Mouse (Mus musculus): ENCODE data around the gene Kirrel. TPM values are rescaled to one million over a fixed set of nuclear protein-coding genes. Genes with fewer than 3 reads are reported as not detected.

Gene Kirrel
- polyA plus RNA-seq, 1 experiment from 2014 or later: 10.2 TPM

DNA sequence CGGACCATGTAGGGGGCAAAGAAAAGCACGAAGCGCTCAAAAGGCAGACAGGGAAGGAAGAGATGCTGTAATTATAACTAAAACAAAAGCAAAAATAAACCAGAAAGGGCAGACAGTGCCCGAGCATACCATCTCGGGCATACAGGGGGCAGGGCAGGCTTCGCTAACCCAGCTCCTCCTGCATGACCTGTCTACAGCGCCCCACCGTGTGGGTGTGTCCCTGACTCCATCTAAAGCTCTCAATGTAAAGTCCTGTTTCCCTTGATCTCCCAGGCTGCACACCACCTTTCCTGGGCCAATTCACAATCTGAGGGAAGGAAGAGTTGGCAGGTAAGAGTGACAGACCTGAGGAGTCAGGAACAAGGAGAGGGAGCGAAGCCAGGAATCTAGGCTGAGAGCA is 77.3 kb downstream of the Kirrel start:
- Histone ChIP-seq H3K27ac (ENCODE audit: low read depth, low read length) (no peak overlapping the region), H3K4me2 (ENCODE audit: low read depth, low read length, severe bottlenecking) (no peak overlapping the region), H3K27me3 (ENCODE audit: control insufficient read depth, insufficient read depth, low read length) (no peaks in the 10 kb centered on the region), H3K9ac (ENCODE audit: low read length) (no peak overlapping the region), H3K4me3 (ENCODE audit: low read depth, low read length) (no peak overlapping the region), H3K4me1 (replicated peaks; ENCODE audit: control insufficient read depth, insufficient read depth, low read length) (peaks cover 2% of the 10 kb centered on the region; the same call in 1 of the 2 replicates), H3K36me3 (ENCODE audit: control insufficient read depth, insufficient read depth, low read length) (no peaks in the 10 kb centered on the region; the same call in 1 of the 2 replicates), H3K9me3 (ENCODE audit: control insufficient read depth, low read length) (no peaks in the 10 kb centered on the region)
- no peak for DNase-seq (ENCODE audit: low spot score)
- 93% methylated on average over 9 of the region's 9 CpGs for WGBS
- no peak for ATAC-seq (replicated peaks; ENCODE audit: low FRiP score)

- Histone ChIP-seq H3K27me3 (ENCODE audit: control insufficient read depth, insufficient read depth, low read length) (no peaks in the 10 kb centered on the region), H3K4me3 (ENCODE audit: low read depth, low read length) (no peak overlapping the region), H3K4me1 (replicated peaks; ENCODE audit: control insufficient read depth, insufficient read depth, low read length) (no peaks in the 10 kb centered on the region; the same call in 1 of the 2 replicates), H3K27ac (ENCODE audit: low read depth, low read length) (0 out of 2 replicates have a peak overlapping the region, but pooled peaks have one; percentile 18), H3K4me2 (ENCODE audit: low read depth, low read length, severe bottlenecking) (no peak overlapping the region), H3K9me3 (ENCODE audit: control insufficient read depth, low read length) (no peaks in the 10 kb centered on the region), H3K36me3 (ENCODE audit: control insufficient read depth, insufficient read depth, low read length) (no peaks in the 10 kb centered on the region; the same call in 1 of the 2 replicates), H3K9ac (ENCODE audit: low read length) (no peak overlapping the region)
- 90% methylated on average over 6 of the region's 6 CpGs for WGBS
- ATAC-seq (replicated peaks; ENCODE audit: low FRiP score): no peak
- no peak for DNase-seq (ENCODE audit: low spot score)
These were observed 80.8 kb downstream of the Kirrel start for GRCm38 (mm10) chr3:87093718-87094117.

DNA sequence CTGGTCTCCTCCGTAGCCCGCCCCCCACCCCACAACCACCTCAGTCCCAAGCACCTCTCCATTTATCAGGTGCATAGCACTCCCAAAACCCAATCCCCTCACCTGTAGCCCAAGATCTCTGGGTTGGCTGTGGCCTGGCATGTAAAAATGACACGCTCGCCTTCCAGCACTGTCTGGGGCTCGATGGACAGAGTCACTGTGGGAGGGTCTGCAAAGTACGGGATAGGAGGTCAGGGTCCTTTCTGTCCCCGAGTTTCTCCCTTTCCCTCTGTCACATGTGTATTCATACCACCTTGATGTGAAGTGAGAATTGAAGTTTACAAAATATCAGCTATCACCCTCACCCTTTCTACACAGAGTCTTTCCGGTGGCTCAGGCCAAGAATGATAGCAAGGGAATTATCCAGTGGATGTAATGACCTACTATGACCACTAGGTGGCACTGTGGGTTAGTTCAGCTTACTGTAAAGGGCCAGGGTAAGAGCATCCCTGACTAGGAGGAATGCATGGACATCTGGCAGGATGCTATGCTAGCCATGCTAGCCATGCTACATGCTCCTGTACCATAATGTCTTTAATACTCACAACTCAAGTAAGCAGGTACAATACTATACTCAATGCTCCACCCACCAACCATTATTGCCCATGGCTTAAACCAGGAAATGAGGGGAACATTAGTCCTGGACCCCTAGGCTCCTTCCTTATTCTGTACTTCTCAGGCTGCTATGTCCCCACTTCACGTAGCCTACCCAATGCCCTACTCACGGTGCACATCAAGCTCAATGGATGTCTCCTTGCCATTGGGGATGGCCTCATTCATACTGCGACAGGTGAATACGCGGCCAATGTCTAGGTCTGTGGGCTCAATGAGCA is 84.6 kb downstream of the Kirrel start:
- peaks cover under 1% of the 10 kb centered on the region; the same call in 1 of the 2 replicates for H3K36me3 ChIP-seq (ENCODE audit: control insufficient read depth, insufficient read depth, low read length)
- H3K4me1 ChIP-seq (replicated peaks; ENCODE audit: control insufficient read depth, insufficient read depth, low read length): no peaks in the 10 kb centered on the region; the same call in 1 of the 2 replicates
- 77% methylated on average over 13 of the region's 13 CpGs for WGBS
- ATAC-seq (replicated peaks; ENCODE audit: low FRiP score): peak; percentile 82
- no peak overlapping the region for H3K4me2 ChIP-seq (ENCODE audit: low read depth, low read length, severe bottlenecking)
- H3K9ac ChIP-seq (ENCODE audit: low read length): no peak overlapping the region
- no peaks in the 10 kb centered on the region for H3K27me3 ChIP-seq (ENCODE audit: control insufficient read depth, insufficient read depth, low read length)
- no peaks in the 10 kb centered on the region for H3K9me3 ChIP-seq (ENCODE audit: control insufficient read depth, low read length)
- no peak overlapping the region for H3K27ac ChIP-seq (ENCODE audit: low read depth, low read length)
- H3K4me3 ChIP-seq (ENCODE audit: low read depth, low read length): no peak overlapping the region
- peak; percentile 68 for DNase-seq (ENCODE audit: low spot score)

GRCm38 (mm10) chr3:87087146-87087545 is 87.4 kb downstream of the Kirrel start:
- Histone ChIP-seq H3K27me3 (ENCODE audit: control insufficient read depth, insufficient read depth, low read length) (no peaks in the 10 kb centered on the region), H3K27ac (ENCODE audit: low read depth, low read length) (no peak overlapping the region), H3K4me1 (replicated peaks; ENCODE audit: control insufficient read depth, insufficient read depth, low read length) (no peaks in the 10 kb centered on the region; the same call in 1 of the 2 replicates), H3K36me3 (ENCODE audit: control insufficient read depth, insufficient read depth, low read length) (peaks cover 17% of the 10 kb centered on the region; the same call in 1 of the 2 replicates), H3K4me2 (ENCODE audit: low read depth, low read length, severe bottlenecking) (no peak overlapping the region), H3K9ac (ENCODE audit: low read length) (no peak overlapping the region), H3K4me3 (ENCODE audit: low read depth, low read length) (no peak overlapping the region), H3K9me3 (ENCODE audit: control insufficient read depth, low read length) (no peaks in the 10 kb centered on the region)
- DNase-seq (ENCODE audit: low spot score) (no peak), ATAC-seq (replicated peaks; ENCODE audit: low FRiP score) (no peak)
- 84% methylated on average over 7 of the region's 7 CpGs for WGBS

- no peak overlapping the region for H3K4me2 ChIP-seq (ENCODE audit: low read depth, low read length, severe bottlenecking)
- H3K27ac ChIP-seq (ENCODE audit: low read depth, low read length): no peak overlapping the region
- no peak overlapping the region for H3K9ac ChIP-seq (ENCODE audit: low read length)
- H3K4me3 ChIP-seq (ENCODE audit: low read depth, low read length): no peak overlapping the region
- ATAC-seq (replicated peaks; ENCODE audit: low FRiP score): no peak
- no peaks in the 10 kb centered on the region for H3K4me1 ChIP-seq (replicated peaks; ENCODE audit: control insufficient read depth, insufficient read depth, low read length)
- peaks cover 17% of the 10 kb centered on the region for H3K36me3 ChIP-seq (ENCODE audit: control insufficient read depth, insufficient read depth, low read length)
- DNase-seq (ENCODE audit: low spot score): peak; percentile 79
- no peaks in the 10 kb centered on the region for H3K9me3 ChIP-seq (ENCODE audit: control insufficient read depth, low read length)
- 72% methylated on average over 3 of the region's 3 CpGs for WGBS
- H3K27me3 ChIP-seq (ENCODE audit: control insufficient read depth, insufficient read depth, low read length): no peaks in the 10 kb centered on the region
These were observed 92.3 kb downstream of the Kirrel start for GRCm38 (mm10) chr3:87082235-87082634.

DNA sequence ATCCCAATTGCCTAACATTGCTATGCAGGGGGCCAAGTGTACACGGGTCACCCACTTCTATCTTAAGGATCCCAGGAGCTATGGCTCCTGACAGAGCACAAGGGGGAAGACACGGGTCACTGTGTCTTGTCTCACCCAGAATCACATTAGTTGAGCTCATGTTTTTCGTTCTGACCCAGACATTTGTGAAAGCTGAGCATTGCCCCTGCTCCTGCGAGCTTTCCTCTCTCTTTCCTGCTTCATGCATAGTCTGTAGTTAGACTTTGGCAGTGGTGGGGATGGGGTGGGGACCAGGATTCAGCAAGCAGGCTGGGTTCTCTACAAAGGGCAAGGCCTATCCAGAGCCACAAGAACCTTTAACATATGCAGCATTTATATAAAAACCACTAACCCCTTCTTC is 94.8 kb downstream of the Kirrel start:
- Histone ChIP-seq H3K36me3 (ENCODE audit: control insufficient read depth, insufficient read depth, low read length) (peaks cover 14% of the 10 kb centered on the region), H3K4me1 (replicated peaks; ENCODE audit: control insufficient read depth, insufficient read depth, low read length) (no peaks in the 10 kb centered on the region)
- DNase-seq (ENCODE audit: low spot score): peak; percentile 10

DNA sequence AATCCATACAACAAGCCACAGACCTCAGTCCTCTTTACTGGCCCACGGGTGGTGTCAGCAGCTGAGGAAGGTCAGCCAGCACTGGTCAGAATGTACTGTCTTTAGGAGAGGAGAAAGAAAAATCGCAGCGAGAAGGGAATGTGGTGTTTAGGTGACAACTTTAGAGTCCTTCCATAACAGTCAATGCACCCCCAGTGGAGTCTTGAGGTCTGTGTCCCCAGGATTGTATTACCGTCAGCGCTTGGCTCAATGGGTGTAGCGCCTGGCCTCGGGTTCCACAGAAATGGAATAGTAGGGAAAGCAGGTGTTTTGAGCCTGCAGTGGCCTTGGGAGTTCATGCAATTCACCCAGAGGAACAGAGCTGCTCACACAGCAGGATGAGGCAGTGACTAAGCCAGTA is 95.2 kb downstream of the Kirrel start:
- WGBS: 89% methylated on average over 7 of the region's 7 CpGs
- ATAC-seq (replicated peaks; ENCODE audit: low FRiP score): no peak

More for the DNA sequence above, 94.8 kb downstream of the Kirrel start:
- 88% methylated on average over 4 of the region's 4 CpGs for WGBS
- H3K4me3 ChIP-seq (ENCODE audit: low read depth, low read length): no peak overlapping the region
- H3K9ac ChIP-seq (ENCODE audit: low read length): no peak overlapping the region
- no peak overlapping the region for H3K4me2 ChIP-seq (ENCODE audit: low read depth, low read length, severe bottlenecking)
- H3K27me3 ChIP-seq (ENCODE audit: control insufficient read depth, insufficient read depth, low read length): no peaks in the 10 kb centered on the region
- ATAC-seq (replicated peaks; ENCODE audit: low FRiP score): no peak
- H3K27ac ChIP-seq (ENCODE audit: low read depth, low read length): no peak overlapping the region
- no peaks in the 10 kb centered on the region for H3K9me3 ChIP-seq (ENCODE audit: control insufficient read depth, low read length)

DNA sequence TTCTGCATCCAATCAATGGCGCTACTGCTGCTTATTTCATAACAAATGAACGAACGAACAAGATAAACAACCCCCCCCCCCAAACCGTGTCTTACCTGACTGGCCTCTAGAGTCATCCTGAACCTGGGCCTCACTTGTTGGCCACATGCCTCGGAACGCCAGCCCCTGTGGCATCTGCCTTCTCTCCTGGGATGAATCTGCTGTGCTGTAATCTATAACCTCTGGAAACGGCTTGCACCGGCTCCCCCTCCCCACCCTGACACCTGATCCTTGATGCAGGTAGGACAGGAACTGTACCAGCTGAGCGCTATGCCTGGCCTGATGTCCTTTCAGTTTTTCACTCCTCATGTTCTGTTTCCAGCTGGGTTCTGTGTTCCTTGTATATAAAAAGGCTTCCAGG is 96.9 kb downstream of the Kirrel start:
- no peaks in the 10 kb centered on the region; the same call in 1 of the 2 replicates for H3K4me1 ChIP-seq (replicated peaks; ENCODE audit: control insufficient read depth, insufficient read depth, low read length)
- H3K9me3 ChIP-seq (ENCODE audit: control insufficient read depth, low read length): no peaks in the 10 kb centered on the region
- no peak for ATAC-seq (replicated peaks; ENCODE audit: low FRiP score)
- H3K4me3 ChIP-seq (ENCODE audit: low read depth, low read length): no peak overlapping the region
- DNase-seq (ENCODE audit: low spot score): peak; percentile 39
- no peak overlapping the region for H3K4me2 ChIP-seq (ENCODE audit: low read depth, low read length, severe bottlenecking)
- no peaks in the 10 kb centered on the region for H3K27me3 ChIP-seq (ENCODE audit: control insufficient read depth, insufficient read depth, low read length)
- H3K9ac ChIP-seq (ENCODE audit: low read length): no peak overlapping the region
- 77% methylated on average over 9 of the region's 9 CpGs for WGBS
- H3K27ac ChIP-seq (ENCODE audit: low read depth, low read length): no peak overlapping the region
- H3K36me3 ChIP-seq (ENCODE audit: control insufficient read depth, insufficient read depth, low read length): peaks cover under 1% of the 10 kb centered on the region

More for the DNA sequence above, 95.2 kb downstream of the Kirrel start:
- Histone ChIP-seq H3K9me3 (ENCODE audit: control insufficient read depth, low read length) (no peaks in the 10 kb centered on the region), H3K4me2 (ENCODE audit: low read depth, low read length, severe bottlenecking) (no peak overlapping the region), H3K27me3 (ENCODE audit: control insufficient read depth, insufficient read depth, low read length) (no peaks in the 10 kb centered on the region), H3K4me3 (ENCODE audit: low read depth, low read length) (no peak overlapping the region), H3K9ac (ENCODE audit: low read length) (no peak overlapping the region), H3K4me1 (replicated peaks; ENCODE audit: control insufficient read depth, insufficient read depth, low read length) (no peaks in the 10 kb centered on the region), H3K36me3 (ENCODE audit: control insufficient read depth, insufficient read depth, low read length) (peaks cover 10% of the 10 kb centered on the region), H3K27ac (ENCODE audit: low read depth, low read length) (no peak overlapping the region)
- peak; percentile 47 for DNase-seq (ENCODE audit: low spot score)

Measured in forebrain, embryonic 11.5 days (tissue).